Mouse (Mus musculus) adrenal gland, postnatal 14 days (tissue): ENCODE measurements at regions not wholly inside any gene's neighbourhood (a gene's known extent, or its start where the extent isn't known, plus 50 kb on each side); places are given as distances from the start of the nearest gene placed in this dataset.

Experiments
- DNase-seq: peaks from one replicate; pipeline ENCODE4 v3.0.0; 2021; ENCODE audit warnings: mixed read lengths

DNA sequence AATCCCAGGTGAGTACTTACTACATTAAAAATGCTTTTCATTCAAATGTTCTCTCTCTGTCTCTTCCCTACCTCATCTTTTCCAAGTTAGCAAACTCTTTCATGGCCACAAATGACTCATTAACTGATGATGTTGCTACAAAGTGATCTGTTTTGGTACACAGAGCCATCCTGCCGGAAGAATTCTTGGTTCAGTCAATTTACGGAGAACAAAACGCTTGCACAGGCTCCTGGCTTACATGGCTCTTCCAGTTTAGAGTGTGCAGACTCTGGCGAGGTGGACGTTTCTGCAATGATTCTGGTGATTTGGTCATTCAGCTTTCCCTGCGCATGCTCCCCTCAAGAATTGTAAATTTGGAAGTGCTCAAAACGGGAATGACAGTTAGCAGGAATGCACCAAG lies 131.4 kb upstream of the Sel1l start:
- DNase-seq, result no peak

DNA sequence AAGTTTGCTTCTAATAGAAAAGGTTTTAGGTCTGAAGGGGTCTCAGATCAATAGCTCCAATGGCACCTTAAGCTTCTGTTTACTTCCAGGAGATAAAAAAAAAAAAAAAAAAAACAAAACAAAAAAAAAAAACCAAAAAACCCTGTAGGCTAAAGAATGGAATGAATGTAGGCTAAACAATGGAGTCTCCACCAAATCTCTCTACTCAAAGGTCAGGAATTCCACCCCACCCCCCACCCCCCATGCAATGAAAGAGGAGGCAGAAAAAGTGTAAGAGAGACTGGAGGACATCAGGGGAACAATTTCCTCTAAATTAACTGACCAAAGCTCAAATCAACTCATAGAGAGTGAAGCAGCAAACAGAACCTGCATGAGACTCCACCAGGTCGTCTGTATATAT lies 122.1 kb upstream of the Sel1l start:
- DNase-seq, result no peak

DNA sequence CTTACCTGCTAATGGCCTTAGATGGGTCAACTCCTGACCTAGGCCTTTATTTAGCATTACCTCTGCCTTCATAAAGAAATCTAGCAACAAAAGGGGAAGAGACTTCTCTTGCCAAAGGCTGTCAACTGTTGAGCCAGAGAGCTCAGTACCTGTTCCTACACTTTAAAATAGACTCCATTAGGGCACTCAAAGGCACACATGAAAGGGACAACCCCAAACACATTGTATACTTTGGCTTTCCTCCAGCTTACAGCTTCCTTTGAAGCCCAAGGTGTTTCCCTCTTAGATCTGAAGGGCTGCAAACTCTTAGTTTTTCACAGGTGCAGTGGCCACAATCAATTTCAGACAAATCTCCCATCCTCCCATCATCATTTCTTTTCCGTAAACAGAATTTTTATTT lies 117.0 kb upstream of the Sel1l start:
- DNase-seq, result no peak

DNA sequence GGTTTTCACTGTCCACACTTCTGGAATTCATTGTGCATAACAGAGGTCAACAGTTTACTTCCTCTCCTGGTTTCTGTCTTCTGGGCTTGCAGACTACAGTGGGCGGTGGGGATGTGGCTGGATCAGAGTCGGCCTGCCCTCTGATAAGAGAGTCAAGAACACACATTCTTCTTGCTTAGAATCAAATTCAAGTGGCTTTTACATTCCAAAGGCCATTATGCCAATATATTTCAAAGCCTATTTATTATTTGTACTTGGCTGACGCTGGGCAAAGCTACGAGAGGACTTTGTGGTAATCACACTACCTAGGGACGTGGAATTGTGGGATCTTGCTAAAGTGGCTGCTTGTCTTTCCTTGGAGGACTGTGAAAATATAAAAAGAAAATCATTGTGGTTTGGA lies 114.3 kb upstream of the Sel1l start:
- DNase-seq, result no peak

DNA sequence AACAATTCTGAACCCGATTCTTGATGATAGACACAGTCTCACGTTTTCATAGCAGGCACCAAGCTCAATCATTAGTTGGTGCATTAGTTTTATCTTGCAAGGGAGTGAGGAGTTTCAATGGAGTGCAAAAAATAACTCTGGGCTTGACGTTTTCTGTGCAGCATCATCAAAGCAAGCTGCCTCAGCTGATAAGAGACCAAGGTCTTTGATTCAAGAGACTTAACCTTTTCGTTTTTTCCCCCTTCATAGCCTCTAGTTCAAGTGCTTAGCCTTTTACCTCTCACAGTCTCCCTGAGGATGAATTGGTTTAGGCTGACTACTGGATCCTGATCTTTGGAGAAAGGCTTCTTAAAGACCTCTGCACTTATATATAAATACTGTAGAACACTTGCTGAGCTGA lies 109.1 kb upstream of the Sel1l start:
- DNase-seq, result no peak

DNA sequence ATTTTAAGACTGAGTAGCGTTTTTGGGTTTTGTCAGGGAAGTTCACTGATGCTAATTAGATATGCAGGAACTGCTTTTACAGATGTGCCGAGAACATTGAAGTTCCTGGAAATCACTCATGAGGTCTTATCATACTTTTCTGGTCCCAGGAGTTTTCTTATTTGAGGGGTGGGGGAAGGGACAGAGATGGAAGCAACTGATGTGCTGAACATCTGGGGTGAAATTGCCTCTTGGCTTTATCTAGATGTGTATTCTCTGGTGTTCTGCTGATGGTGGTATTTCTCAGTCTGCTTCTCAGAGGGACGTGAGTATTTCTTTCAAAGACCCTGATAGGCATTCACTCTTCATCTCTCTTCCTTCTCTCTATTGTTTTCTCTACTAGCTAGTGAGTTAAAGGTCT lies 107.5 kb upstream of the Sel1l start:
- DNase-seq, result no peak

DNA sequence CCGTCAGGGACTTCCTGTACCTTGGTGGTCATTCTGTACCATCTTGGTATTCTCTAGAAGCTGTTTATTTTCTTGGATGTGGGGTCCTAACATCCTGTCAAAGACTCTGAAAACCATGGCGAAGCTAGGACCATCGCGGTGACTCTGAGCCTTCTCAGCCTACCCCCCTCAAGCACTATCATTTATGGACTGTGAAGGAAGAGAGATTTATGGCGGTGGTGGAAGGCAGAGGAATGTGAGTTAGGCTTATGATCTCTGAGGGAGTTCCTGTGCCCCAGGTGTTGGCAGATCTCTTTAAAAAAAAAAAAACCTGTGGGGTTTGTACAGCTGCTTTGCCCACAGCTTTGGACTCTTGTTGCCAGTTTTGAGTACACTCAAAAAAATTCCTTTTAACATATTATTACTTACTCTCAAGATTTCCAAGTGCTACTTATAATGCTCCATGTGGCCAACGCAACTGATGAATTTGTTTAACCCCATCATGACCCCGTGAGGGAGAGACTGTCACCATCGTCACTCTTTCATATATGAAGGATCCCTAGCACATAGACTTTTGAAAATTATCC lies 99.7 kb upstream of the Sel1l start:
- DNase-seq, result no peak

DNA sequence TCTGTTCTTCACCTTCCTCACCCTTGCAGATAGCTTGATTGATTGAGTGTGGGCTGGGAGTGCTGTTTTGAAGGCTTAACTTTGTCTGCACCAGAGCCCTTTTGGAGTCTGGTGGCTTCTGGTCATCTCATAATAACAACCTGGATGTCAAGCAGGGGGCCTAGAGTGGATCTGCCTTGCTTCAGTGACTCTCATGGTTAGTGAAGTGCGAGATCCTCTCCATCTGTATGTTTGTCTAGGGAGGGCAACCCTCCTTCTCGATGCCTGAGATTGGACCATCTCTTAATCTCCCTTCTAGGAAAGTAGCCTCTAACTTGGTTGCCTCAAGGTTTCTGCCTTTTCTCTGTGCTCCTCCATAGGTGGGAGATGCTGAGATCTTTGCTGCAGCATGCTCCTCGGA lies 99.0 kb upstream of the Sel1l start:
- no peak for DNase-seq

DNA sequence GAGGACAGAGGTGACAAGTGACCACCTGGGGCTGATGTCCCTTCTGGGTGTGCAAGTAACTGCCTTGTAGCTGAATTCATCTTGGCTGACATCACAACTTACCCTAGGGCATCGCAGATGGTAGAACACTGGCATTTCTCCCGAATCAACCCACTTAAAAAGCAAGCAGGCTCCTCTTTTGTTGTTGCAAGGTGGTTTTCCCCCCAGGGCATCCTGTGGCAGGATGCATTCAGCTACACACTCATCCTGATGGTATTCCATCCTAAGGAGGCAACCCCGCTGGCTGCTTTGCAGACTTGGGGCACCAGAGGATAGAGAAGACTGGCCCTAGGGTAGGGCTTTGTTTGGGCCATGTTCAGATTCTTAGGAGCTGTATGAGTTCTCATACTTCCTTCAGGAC lies 97.6 kb upstream of the Sel1l start:
- DNase-seq, result no peak

DNA sequence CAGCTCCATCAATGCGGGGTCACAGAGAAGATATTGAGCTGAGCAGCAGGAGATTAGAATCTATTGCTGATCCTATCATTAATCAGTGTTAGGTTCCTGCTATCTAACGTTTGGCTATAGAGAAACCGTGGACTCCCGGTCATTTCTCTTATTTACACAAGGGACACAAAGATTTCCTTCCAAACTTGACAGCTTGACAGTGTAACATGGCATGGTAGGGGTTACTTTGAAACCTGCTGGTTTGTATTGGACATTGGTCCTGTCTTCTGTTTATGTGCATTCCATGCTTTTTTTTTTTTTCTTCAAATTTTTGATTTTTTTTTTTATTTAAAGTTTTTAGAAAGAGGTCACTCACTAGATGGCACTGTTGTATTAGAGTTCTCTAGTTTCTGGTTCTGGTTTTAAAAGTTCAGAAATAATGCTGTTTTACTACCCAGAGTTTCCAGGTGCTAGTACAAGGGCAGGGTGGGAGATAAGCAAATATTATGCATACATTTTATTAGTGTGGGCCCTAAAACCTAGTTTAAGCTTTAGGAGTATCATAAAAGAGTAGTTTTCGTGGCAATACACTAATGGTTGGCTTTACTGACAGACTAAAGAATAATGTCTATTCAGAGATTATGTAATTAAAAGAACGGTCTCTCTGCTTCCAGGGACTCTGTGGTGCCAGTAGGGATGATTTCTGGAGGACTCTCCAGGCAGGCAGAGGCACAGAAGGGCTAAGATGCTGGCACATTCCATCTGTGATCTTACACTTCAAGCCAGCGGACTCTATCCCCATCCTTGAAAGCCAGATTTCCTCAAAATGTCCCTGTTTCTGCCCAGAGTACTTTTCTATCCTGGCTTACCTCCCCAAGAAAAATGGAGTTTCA lies 83.8 kb upstream of the Sel1l start:
- DNase-seq, result no peak

DNA sequence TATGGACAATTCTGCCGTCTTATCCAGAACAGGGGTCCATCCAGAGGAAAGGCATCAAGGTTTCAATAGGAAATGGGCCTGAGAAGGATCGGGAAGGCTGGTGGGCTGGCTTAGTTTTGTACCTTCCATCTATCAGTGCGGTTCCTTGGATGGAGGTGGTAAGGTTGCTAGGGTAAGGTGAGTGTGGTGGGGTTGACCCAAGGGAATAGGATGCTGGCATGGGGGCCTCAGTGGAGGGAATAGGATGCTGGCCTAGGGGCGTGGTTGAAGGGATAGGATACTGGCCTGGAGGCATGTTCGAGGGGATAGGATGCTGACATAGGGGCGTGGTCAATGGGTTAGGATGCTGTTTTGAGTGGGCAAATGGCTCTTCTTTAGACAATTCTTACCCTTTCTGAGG lies 82.6 kb upstream of the Sel1l start:
- DNase-seq, result no peak

DNA sequence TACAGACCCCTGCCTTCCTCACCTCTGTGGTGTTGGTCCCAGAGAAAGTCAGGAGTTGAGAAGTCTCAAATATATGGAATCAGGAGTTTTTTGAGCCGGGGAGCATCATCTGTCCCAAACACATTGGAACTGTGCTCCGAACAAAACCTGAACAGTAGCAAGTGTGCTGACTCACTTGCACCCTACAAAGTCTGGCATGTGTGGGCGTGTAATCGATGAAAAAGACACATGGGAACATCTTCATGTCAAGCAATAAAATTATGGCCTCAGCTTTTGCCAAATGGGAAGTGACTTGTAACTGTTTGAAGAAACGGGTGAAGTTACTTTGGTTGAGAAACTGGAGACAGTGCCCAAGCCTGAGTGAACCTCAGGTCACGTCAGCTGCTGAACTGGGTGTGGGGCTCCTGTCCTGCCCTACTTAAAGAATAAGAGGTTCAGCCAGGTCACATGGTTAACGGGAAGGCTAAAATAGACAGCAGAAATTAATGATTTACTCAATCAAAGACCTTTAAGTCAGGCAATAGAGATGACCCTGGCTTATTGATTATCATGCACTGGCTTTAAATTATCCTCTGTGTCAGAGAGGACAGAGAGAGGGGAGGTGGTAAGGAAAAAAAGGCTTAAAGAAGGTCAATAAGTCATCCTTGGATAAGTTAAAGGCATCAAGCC lies 80.6 kb upstream of the Sel1l start:
- DNase-seq, result no peak

DNA sequence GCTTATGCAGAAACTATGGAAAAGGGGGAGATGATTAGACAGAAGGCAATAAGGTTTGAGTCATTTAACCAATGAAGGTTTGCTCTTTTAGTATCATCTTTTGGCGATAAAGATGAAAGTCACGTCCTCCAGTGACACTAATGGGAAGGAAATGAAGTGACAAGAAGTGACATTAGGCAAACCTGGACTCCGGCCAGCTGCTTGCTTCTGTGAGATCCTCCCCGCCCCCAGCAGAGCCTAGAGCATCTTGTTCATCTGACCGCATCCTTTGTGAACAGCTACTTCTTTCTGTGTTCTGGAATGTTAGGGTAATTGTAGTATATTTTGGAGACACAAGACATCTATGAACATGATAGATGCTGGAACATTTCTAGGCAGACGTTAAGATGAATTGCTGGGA lies 78.6 kb upstream of the Sel1l start:
- DNase-seq, result no peak

DNA sequence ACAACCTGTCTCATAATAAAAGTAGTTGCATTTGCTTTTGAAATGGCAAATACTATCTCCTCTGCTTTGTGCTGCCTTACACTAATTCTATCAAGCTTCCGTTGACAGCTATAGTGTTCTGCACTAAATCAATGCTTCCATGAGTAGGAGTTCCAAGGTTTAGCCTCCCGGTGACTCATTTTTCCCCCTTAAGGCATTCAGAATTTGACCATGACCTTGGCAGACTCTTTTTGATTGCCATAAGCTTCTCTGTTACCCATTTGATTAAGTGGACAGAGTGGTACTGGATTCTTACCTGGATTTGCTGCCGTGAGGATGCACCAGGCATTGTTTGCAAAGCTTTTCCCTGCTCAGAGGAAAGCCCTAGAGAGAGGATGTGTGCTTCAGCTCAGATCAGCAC lies 66.5 kb upstream of the Sel1l start:
- no peak for DNase-seq

DNA sequence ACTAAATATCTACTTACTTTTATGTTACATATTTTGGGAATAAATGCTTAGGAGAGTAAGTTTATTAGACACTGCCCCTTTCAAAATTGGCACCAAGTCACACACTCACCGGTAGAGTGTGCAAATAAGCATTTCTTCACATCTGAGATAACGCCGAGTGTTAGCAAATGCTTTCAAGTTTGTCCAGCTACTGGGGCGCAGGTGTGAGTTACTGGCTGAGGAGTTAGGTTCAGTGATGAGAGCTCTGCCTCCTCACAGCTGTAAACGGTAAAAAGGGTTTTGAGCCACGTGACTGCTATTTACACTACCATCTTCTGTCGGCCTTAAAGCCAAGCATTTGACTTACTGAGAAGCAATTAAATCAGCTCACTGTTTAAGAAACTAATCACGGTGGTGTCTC lies 61.6 kb upstream of the Sel1l start:
- no peak for DNase-seq
